ENCODE assay signal across 18 mouse cellular contexts in the genomic region with DNA sequence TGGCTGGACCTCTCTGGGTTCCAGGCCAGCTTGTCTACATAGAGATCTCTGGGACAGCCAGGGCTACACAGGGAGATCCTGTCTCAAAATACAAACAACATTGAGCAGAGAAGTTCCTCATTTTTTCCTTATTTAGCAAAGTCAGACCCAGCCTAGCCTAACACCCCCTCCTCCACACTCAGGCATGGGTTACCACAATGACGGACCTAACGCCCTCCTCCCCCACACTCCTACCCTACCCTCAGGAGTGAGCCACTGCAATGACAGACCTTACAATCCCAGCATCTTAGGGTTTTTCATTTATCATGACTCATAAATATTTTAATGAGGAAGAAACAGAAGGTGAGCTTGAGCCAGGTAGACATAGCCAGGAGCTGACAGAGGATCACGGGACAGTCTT.
DNase-seq lines count a peak whose midpoint lies in the region; ATAC-seq lines count a peak whose summit lies in the region.
"Had no signal": no experiment of that assay in that cellular context is flagged by ENCODE, and none has a peak within 500 bp of the region (broad histone marks: within the 10 kb centered on the region; RNA-seq: fewer than 3 reads in every experiment).

No protein-coding gene starts in this region.

- no peak overlapping the region for H3K9ac ChIP-seq in kidney, embryonic 14.5 days (ENCODE audit: low read depth, low read length)
- no peak overlapping the region for H3K9ac ChIP-seq in limb, embryonic 13.5 days
- H3K9ac ChIP-seq: forebrain, embryonic 13.5 days; forebrain, postnatal 0 days; heart, embryonic 12.5 days; hindbrain, embryonic 15.5 days had no signal

- no peaks in the 10 kb centered on the region for H3K9me3 ChIP-seq in kidney, embryonic 14.5 days (ENCODE audit: control insufficient read depth, low read length)
- no peaks in the 10 kb centered on the region for H3K9me3 ChIP-seq in limb, embryonic 13.5 days
- no peaks in the 10 kb centered on the region for H3K9me3 ChIP-seq in limb, embryonic 10.5 days (replicated peaks)
- H3K9me3 ChIP-seq: embryonic facial prominence, embryonic 10.5 days; forebrain, embryonic 13.5 days; heart, embryonic 12.5 days; hindbrain, embryonic 15.5 days had no signal

- 41% methylated on average over 3 of the region's 3 CpGs for WGBS in kidney, embryonic 14.5 days
- WGBS in limb, embryonic 13.5 days, result 84% methylated on average over 3 of the region's 3 CpGs
- 94% methylated on average over 3 of the region's 3 CpGs for WGBS in limb, embryonic 10.5 days

- H3K4me1 ChIP-seq in kidney, embryonic 14.5 days (ENCODE audit: control insufficient read depth, insufficient read depth, low read length), result no peaks in the 10 kb centered on the region
- peaks cover 13% of the 10 kb centered on the region for H3K4me1 ChIP-seq in limb, embryonic 13.5 days
- no peaks in the 10 kb centered on the region; the same call in 1 of the 2 replicates for H3K4me1 ChIP-seq in limb, embryonic 10.5 days
- H3K4me1 ChIP-seq: forebrain, embryonic 13.5 days; hindbrain, embryonic 15.5 days had no signal

- H3K4me2 ChIP-seq in kidney, embryonic 14.5 days (replicated peaks; ENCODE audit: low read depth, low read length), result no peak overlapping the region
- no peak overlapping the region for H3K4me2 ChIP-seq in limb, embryonic 13.5 days (replicated peaks)
- H3K4me2 ChIP-seq: forebrain, embryonic 13.5 days; heart, embryonic 12.5 days; hindbrain, embryonic 15.5 days had no signal

- ATAC-seq in kidney, embryonic 14.5 days (ENCODE audit: low FRiP score, low TSS enrichment), result peak; percentile 61; the same call in 1 of the 2 replicates
- ATAC-seq in limb, embryonic 13.5 days (ENCODE audit: low FRiP score, low read depth), result 0 out of 2 replicates have a peak, but pooled peaks have one; percentile 44
- ATAC-seq in megakaryocyte, adult 5-6 weeks (ENCODE audit: poor library complexity, severe bottlenecking), result peak; percentile 80
- ATAC-seq: forebrain, embryonic 13.5 days; forebrain, postnatal 0 days had no signal

- no peak overlapping the region for H3K4me3 ChIP-seq in kidney, embryonic 14.5 days (ENCODE audit: low read length)
- no peak overlapping the region for H3K4me3 ChIP-seq in limb, embryonic 13.5 days
- no peak overlapping the region for H3K4me3 ChIP-seq in limb, embryonic 10.5 days
- H3K4me3 ChIP-seq: embryonic facial prominence, embryonic 10.5 days; forebrain, embryonic 13.5 days; heart, embryonic 12.5 days; hindbrain, embryonic 15.5 days had no signal

- no peak overlapping the region for H3K27ac ChIP-seq in kidney, embryonic 14.5 days (ENCODE audit: low read depth, low read length)
- no peak overlapping the region for H3K27ac ChIP-seq in limb, embryonic 13.5 days
- H3K27ac ChIP-seq in limb, embryonic 10.5 days, result no peak overlapping the region
- H3K27ac ChIP-seq: embryonic facial prominence, embryonic 10.5 days; forebrain, embryonic 13.5 days; hindbrain, embryonic 15.5 days had no signal

- DNase-seq in kidney, postnatal 36 days, result no peak
- DNase-seq in limb, embryonic 10.5 days (ENCODE audit: low spot score), result no peak
- DNase-seq in c-Kit-positive CD71-negative TER-119-negative erythroid progenitor cells, embryonic 14.5 days (ENCODE audit: low read depth), result peak; percentile 9
- no peak for DNase-seq in urinary bladder, postnatal 10 days (ENCODE audit: low spot score)
- DNase-seq in spleen, postnatal 10 days (ENCODE audit: low spot score in 2 of 2), result no peak
- DNase-seq: adrenal gland, postnatal 10 days; cerebellum, adult 18-20 months; cerebellum, adult 9-11 months; cerebellum, postnatal 36 days; forebrain, postnatal 0 days; gastrocnemius, postnatal 36 days had no signal

- peaks cover 5% of the 10 kb centered on the region; the same call in 1 of the 2 replicates for H3K36me3 ChIP-seq in kidney, embryonic 14.5 days (ENCODE audit: control insufficient read depth, insufficient read depth, low read length)
- H3K36me3 ChIP-seq in limb, embryonic 13.5 days, result peaks cover 58% of the 10 kb centered on the region
- peaks cover 64% of the 10 kb centered on the region for H3K36me3 ChIP-seq in limb, embryonic 10.5 days
- H3K36me3 ChIP-seq: hindbrain, embryonic 15.5 days had no signal

- no peaks in the 10 kb centered on the region for H3K27me3 ChIP-seq in kidney, embryonic 14.5 days (ENCODE audit: control insufficient read depth, insufficient read depth, low read length)
- H3K27me3 ChIP-seq in limb, embryonic 13.5 days, result no peaks in the 10 kb centered on the region
- no peaks in the 10 kb centered on the region for H3K27me3 ChIP-seq in limb, embryonic 10.5 days (ENCODE audit: low read depth, poor library complexity, severe bottlenecking)
- H3K27me3 ChIP-seq: forebrain, embryonic 13.5 days; heart, embryonic 12.5 days; hindbrain, embryonic 15.5 days had no signal
